Mouse (Mus musculus): Measurements from ENCODE around the gene Bag5. TPM values are rescaled to one million over a fixed set of nuclear protein-coding genes. Genes with fewer than 3 reads are reported as not detected.
A peak's percentile ranks its signal among the peaks of the same experiment; 100 is the strongest.
"Not testable (repeated sequence)": the region's sequence is repeated elsewhere in the genome, so short reads cannot be mapped to it uniquely, and the experiment has no call there.

The Bag5 gene
- total RNA-seq, 2 experiments from 2014 or later, result 16.0 to 16.9 TPM

DNA sequence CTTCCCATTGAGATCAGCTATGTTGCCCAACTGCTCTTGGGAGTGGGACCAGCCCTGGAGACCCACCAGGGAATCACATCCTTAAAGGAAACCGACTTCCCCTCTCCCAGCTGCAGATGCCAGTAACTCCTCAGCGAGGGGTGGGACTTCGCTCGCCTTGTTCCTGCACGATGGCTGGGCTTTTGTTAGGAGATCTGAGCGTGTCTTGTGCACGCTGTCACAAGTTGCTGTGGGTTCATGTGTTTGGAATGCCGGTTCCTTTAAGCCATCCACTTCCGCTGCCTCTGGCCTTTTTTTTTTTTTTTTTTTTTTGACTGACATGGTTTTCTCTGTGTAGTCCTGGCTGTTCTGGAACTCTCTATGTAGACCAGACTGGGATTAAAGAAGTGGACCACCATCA, 24.3 kb upstream of the Bag5 start:
- DNase-seq (ENCODE audit: low spot score), result no peak

DNA sequence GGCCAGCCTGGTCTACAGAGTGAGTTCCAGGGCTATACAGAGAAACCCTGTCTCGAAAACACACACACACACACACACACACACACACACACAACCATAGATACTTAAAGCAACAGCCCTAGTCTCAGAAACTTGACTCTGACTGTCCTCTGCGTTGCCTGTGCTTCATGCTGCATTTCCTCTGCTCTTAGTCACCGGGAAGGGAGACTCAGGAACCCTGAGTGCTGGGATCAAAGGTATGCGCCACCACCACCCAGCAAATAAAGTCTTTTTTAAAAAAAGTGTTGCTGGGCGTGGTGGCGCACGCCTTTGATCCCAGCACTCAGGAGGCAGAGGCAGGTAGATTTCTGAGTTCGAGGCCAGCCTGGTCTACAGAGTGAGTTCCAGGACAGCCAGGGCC, 23.6 kb upstream of the Bag5 start:
- DNase-seq (ENCODE audit: low spot score), result not testable (repeated sequence)

DNA sequence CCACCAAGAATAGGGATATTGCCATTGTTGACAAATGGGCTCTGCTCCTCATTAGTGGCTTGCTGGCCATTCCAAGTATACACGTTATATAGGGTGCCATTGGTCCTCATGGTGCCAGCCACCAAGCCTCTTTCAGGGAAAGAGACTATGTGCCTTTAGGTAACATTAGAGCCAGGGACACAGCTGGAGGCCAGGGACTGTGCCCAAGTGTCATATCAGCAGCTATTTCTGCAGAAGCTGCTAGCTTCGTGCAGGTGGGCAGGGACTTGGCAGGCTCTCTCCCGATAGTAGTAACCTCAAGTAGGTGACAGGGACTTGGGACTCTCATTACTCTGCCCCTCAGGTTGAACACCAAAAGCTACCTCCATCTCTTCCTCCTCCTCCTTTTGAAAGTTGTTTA, 21.9 kb upstream of the Bag5 start:
- no peak for DNase-seq (ENCODE audit: low spot score)

DNA sequence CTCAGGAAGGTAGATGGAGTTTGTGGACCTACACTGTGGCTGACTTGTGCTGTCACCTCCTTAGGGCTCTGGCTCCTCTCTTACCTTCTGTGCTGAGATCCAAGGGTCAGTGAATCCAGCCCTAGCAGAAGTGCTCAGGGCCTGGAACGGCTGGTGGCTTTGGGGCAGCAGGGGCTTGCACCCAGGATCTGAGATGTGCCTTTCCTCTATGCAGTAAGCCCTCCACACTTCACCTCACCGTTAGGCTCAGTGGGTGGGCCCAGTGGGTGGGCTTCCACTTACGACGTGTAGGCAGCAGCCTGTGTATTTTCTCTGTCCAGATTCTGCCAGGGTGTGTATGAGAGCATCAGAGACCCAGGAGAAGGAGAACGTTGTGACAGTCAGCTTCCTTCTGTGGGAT, 19.9 kb upstream of the Bag5 start:
- DNase-seq (ENCODE audit: low spot score), result no peak

DNA sequence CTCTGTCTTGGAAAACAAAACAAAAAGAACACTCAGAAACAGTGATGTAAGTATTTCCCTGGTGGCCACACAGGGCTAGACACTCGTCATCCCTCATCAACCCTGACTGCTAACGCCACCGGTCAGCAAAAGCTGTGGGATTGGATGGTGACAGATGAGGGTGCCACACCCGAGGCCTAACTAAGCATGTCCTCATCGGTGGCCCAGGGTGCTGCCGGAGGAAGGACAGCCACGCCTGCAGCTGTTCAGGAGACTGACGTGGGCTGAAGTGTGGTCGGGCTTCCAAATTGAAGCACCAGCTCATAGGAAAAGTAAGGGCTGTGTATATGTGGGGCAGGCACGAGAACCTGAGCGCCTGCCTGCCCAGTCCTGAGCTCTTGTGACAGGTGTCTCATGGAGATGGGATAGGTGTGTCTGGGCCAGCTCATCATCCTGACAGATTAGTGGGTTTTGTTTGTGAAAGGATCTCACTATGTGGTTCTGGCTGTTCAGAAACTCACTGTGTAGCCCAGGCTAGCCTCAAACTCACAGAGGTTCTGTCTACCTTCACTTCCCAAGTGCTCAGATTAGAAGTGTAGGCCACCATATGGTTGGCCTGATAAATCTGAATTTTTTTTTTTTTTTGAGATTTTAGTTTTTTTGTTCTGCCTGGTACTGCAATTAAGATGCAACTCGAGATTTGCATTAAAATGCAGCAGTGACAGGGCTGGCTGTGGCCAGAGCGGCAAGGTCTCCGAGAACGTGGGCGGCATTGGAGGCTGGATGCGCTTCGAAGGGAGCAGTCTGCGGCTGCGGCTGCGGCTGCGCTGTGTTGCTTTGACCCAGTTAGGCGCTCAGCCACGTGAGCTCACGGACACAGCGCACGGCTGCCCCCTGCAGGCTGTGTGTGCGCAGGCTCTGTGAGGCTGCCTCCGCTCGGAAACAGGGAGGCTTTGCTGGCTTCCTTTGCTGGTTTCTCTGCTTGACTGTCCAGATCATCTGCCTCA, 19.1 kb upstream of the Bag5 start:
- peak; percentile 88 for DNase-seq (ENCODE audit: low spot score)

DNA sequence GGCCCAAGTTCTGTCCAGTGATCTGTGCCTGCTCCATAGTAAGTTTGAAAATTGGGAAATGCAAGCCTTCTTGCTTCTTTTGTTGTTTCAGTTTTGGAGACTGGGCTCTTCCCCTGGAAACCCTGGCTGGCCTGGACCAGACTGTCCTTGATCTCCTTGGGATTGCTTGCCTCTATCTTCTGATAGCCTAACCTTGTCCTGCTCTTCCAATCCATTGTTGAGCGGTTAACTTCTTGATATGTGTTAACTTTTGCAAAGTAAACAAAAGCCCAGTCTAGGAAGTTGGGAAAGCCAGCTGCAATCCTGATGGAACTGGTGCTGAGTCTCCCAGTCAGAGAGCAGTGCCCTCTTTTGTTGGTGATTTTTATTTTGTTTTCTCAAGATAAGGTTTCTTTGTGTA, 14.9 kb upstream of the Bag5 start:
- no peak for DNase-seq (ENCODE audit: low spot score)

DNA sequence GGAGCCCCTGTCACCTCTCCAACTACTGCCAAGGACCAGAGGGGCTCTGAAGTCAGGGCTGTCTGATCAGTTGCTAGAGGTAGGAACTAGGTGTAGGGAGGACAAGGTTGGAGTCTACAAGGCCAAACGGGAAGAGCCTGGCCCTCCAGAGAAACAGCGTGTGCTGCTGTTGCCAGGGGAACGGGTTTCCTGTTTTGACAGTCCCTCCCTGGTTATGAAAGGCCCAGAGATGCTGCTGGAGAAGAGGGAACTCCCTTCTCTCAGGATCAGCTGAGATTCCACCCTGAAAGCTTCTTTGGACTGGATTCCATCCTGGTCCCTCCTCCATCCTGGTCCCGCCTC, 13.0 kb upstream of the Bag5 start:
- peak; percentile 67 for DNase-seq (ENCODE audit: low spot score)

DNA sequence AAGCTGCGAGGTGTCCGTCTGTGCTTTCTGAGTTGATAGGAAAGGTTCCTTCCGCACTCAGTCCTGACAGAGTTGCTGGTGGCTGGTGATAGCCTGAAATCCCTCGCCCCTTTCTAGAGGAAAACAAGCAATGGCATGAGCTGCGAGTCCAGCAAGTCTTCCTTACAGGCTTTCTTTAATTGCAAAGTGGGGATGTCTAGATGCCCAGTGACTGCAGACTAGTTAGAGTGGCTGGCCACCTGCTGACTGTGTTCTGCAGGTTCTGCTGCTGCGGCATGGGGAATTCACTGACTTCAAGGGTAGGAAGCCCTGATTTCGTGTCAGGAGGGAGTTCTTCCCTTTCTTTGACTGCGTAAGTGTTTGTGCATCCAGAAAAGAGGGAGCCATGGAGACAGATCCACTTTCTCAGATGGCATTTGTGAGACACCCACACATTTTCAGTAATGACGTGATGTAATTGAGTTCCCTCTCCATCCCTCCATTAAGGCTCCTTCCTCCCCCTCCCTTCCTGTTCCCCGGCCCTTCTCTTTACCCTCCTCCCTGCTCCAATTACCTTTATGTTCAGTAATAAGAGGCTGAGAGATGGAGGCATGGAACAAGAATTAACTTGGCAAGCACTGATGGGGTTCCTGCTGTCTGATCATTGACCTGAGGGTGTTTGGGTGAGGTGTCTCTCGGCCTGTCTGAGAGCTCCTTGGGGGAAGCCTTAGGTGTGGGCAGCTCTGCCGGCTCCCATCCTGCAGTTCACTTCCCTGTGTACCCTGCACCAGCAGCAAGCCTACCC, 12.5 kb upstream of the Bag5 start:
- DNase-seq (ENCODE audit: low spot score), result no peak

DNA sequence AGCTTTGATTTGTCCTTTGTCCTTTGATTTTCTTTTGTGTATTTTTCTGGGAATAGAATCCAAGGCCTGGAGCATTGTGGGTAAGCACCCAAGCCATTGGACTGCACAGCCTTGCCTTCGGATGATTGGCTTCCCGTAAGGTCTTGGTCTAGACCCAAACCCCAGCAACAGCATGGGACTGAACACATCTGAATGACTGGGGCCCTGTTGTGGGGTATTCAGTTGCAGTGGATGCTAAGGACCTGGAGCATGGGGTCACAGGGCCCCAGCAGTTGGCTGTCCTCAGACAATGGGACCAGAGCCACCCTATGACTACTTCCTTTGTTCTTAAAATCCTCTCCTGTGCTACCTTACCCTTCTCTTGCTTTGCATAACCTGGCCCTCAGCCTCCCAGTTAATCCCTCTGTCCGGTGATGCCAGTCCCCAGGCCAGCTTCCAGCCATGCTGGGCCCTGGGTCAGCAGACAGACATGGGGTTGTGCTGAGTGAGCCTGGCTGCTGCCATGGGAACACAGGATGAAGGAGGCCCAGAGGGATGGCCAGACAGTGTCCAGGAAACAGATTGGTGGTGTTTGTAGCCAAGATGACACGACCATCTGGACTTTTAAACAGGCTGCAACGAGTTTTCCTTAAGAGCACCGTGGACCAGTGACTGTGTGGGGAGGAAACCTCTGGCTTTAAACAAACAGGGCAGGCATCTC, 11.7 kb upstream of the Bag5 start:
- DNase-seq (ENCODE audit: low spot score), result peak; percentile 53

DNA sequence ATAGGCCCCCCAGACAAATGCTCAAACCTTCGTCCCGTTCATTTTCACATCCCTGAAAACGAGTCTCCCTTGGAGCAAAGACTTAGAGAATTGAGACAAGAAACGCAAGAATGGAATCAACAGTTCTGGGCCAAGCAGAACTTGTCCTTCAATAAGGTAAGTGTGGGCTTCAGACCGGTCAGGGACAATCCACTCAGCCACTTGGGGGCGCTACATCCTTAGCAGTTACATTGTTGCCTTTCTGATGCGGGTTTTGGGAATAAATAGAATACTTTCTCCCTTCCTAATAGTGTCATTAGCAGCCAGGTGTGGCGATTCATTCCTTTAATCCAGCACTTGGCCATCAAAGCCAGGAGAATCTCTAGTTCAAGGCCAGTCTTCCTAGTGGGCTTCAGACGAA, 9.6 kb upstream of the Bag5 start:
- no peak for DNase-seq (ENCODE audit: low spot score)

DNA sequence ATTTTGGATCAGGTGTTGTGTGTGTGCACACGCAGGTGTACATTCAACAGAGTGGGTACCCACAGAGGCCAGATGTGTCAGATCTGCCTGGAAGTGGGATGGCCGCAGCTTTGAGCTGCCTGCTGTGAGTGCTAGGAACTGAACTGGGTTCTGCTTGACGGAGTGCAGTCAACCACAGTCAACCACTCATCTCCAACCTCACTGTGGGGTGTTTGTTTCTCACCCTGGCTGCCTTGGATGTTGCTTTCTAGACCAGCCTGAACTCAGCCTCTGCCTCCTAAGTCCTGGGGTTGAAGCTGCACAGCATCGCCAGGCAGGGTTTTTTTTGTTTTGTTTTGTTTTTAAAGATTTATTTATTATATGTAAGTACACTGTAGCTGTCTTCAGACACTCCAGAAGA, 7.2 kb upstream of the Bag5 start:
- DNase-seq (ENCODE audit: low spot score), result no peak

DNA sequence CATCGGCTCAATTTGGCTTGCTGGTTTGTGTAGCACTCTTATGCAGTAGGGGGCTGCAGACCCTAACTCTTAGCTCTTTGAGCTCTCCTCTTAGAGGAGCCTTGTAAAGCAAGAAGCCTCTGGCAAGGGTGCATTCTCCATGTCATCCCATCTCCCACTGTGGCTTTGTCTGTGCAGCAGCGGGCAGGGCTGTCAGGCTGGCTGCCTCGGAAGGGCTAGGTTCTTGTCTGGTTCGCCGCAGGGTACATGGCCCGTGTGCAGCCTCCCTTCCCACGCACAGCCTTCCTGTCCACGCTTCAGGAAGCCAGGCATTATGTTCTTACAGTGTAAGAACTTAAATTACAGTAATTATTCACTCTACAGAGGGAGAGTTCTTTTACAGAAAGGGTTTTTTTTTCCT, 5.6 kb upstream of the Bag5 start:
- DNase-seq (ENCODE audit: low spot score), result no peak

DNA sequence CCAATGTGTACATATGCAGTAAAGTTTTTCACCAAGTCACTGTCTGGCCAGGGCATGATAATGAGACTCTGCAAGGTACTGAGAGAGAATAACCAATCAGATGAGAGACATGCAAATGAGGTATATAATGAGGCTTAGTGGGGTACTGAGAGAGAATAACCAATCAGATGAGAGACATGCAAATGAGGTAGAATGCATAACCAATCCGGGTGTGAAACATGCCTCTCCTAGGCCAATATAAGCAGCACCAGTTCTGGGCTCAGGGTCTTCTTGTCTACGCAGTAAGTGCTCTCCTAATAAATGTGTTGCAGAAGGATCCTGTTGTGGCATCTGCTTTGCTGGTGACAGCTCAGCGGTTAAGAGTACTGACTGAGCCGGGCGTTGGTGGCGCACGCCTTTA, 3.4 kb upstream of the Bag5 start:
- DNase-seq (ENCODE audit: low spot score), result no peak

DNA sequence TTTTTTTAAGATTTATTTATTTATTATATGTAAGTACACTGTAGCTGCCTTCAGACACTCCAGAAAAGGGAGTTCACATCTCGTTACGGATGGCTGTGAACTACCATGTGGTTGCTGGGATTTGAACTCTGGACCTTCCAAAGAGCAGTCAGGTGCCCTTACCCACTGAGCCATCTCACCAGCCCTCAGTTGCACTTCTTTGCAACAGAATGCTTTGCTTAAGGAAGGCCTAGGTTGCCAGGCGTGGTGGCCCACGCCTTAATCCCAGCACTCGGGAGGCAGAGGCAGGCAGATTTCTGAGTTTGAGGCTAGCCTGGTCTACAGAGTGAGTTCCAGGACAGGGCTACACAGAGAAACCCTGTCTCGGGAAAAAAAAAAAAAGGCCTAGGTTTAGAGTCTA, 823 bp upstream of the Bag5 start:
- DNase-seq (ENCODE audit: low spot score), result not testable (repeated sequence)

DNA sequence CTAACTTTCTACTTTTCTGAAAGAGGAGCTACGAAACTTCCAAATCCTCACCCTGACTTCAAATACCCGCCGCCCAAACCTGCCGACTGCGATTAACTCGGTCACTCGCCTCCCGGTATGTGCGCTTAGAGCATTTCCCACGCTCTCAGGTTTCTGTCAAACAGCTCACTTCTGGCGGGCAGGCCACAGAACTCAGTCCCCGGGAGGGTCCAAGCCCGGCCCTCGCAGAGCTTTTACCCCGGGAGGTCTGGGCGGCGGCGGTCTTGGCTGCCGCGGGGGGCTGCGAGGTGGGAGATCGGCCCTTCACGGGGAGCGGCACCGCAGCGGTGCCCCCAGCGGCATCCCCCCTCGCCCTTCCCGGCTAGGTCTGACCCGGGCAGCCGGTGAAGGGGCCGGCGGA, 581 bp downstream of the Bag5 start:
- no peak for DNase-seq (ENCODE audit: low spot score)

DNA sequence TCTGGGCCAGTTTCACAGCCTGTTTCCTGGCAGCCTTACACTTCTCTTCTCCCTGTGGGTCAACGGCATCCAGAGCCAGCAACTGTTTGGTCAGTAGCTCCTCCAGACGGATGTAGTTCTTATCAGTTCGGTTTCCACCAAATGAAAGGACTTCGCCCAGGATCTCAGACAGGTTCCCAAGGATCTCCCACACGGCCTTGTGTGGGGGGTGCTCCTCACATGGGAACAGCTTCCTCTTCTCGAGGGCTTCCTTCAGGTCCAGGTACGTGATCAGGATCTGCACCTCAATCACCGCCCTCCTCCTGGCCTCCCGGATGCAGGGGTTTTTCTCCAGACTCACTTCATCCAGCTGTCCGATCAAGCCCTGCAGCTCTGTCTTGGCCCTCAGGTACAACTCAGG, 3.0 kb downstream of the Bag5 start:
- DNase-seq (ENCODE audit: low spot score), result no peak

DNA sequence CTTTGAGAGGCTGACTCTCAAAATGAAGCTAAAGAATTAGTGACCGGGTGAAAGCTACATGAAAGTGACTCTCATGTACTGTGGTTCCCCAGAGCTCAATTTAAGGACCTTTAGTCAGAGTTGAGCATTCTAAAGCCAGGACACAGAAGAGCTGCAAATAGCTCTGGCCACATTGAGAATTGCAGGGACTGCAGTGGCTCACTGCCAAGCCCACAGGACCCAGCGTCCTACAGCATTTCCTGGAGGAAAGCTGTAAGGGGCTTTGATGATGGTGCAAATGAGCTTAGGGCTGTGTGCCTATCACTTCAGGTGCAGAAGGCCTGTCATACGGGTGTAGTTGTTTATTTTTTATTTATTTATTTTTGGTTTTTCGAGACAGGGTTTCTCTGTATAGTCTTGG, 4.9 kb downstream of the Bag5 start:
- DNase-seq (ENCODE audit: low spot score), result no peak

DNA sequence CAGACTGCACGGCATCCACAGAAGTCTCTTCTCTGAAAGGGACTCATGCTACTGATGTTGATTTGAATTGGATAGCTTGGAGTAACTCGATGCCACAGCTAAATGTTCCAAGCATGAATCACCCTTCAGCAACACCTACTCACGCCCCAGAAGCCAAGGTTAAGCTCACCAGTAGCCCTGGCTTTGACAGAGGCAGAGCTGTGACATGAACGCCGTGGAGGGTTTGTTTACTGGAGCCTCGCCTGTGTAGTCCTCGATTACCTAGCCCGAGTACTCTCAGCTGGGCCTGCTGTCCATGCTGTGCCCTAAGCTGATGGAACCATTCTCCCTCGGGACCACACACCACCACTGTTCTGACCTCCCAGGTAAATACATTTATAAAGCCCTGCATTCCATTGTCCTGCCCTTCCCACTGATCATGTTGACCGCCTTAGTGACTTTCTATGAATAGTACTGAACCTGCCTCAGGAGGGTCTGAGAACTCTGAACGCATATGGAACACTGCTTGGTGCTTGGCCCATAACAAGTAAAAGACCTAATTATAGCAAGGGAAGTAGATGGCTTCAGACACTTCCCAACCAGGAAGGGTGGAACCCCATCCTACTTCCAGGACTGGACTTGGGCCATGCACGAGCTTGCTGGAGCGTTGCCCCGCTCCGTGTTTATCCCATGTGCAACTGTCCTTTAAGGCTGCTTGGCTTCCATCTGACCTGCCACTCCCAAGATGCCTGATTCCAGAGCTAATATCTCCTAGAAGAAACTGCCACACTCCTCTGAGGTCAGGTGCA, 7.7 kb downstream of the Bag5 start:
- peak; percentile 86 for DNase-seq (ENCODE audit: low spot score)

DNA sequence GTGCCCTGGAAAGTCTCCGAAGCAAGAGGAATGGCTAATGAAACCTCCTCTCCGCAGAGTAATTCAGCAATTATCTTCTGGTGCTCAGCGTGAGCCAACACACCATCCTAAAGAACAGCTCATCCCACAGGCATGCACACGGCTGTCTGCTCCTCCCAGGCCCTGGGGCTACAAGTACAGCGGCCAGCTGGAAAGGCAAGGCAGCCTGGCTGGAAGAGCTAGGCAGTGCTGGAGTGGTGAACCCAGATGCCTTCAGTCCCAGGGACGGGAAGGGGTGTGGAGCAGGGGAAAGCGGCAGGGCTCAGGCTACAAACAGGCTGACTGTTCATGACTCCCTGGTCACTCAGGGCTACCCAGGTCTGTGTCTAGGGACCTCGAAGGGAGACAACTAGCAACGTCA, 8.4 kb downstream of the Bag5 start:
- DNase-seq (ENCODE audit: low spot score), result peak; percentile 76

DNA sequence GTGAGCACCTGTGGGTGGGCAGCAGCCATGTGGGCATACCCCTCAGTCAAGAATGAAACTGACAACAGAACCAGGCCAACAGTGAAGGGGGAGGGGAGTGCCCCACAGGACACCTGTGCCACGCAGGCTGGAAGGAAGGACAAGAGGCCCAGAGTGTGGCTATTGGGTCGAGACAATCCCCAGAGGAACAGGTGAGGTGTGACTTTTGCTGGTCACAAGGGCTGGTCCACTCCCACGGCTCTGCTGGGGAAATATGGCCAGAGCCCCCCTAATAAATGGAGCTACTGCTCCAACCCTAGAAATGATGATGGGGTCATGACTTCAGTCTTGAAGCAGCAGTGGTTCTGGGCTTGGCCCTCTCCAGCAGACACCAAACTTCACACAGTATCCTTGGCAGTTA, 9.8 kb downstream of the Bag5 start:
- no peak for DNase-seq (ENCODE audit: low spot score)

DNA sequence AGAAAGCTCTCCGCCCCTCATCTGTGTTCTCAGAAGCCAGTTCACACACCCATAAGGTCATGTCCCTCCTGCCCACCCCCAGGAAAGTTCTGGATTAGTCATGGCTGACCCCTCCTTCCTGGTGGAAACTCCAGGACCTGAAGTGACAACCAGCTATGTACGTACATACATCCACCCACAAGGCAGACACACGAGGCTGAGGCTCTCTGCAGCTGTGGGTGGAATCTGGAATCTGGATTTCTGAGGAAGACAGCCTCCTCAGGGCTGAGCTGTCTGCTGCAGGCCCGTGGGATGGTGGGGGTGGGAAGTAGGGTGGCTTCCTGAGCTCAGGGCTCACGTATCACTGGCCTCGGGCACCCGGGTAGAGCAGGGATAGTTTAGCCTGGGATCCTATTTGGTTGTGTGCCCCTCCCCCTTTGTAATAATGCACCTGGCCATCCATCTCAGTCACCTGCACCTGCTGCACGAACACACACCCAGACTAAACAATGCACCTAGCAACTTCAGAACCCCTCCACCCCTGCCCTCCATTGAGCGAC, 12.1 kb downstream of the Bag5 start:
- no peak for DNase-seq (ENCODE audit: low spot score)

Measured in gastrocnemius, adult 18-20 months (tissue).